Mouse (Mus musculus) R1 (cell line): Measurements from ENCODE around the gene Gtf3c1.
A peak's percentile ranks its signal among the peaks of the same experiment; 100 is the strongest.

Experiments
- DNase-seq: peaks from one replicate; pipeline ENCODE4 v3.0.0-alpha.2; 2018; ENCODE audit warnings: low read depth, low spot score

The Gtf3c1 gene

DNA sequence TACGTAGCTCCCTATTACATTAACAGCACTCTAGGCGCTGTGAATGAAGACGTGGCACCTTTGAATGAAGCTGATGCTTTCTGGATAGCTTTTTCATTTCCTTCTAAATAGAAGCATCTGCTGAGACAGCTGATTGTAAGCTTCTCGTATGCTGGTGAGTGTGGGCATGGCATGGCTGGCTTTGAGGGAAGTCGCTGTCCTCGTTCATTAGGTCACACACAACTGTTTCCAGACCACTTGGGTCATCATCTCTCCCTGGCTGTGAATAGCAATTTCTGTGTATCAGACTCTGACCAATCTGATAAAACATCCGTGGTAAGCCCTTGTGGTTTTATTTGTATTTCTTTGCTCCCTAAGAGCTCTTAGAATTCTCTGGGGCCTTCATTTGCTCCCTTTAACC lies 89.6 kb downstream of the Gtf3c1 start:
- DNase-seq = no peak

DNA sequence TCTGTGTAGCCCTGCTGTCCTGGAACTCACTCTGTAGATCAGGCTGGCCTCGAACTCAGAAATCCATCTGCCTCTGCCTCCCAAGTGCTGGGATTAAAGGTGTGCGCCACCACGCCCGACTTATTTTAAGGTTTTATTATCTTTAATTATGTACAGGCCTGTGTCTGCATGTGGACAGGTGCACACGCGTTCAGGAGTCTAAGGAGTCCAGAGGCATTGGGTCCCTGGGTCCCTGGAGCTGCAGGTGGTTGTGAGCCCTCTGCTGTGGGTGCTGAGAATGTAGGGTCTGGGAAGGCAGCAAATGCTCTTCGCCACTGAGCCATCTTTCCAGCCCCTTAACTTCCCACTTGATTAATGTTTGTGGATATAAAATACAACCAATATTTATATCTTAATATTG lies 92.1 kb downstream of the Gtf3c1 start:
- DNase-seq = no peak

DNA sequence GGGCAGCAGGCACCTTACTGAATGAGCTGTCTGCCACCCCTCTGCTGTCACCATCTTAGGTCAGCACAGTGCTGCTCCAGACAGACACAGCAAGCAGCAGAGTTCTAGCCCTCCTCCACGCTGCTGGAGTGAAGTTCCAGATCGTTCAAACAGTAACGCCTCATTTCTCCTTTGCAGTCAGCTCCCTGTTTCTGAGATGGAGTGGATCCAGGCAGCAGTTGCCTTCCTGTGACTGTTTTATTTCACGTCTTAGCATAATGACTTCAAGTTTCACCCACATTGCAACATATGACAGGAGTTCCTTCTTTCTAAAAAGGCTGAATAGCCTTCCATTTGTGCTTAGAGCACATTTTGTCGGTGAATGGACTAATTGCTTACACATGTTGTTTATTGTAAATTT lies 94.0 kb downstream of the Gtf3c1 start:
- no peak for DNase-seq

DNA sequence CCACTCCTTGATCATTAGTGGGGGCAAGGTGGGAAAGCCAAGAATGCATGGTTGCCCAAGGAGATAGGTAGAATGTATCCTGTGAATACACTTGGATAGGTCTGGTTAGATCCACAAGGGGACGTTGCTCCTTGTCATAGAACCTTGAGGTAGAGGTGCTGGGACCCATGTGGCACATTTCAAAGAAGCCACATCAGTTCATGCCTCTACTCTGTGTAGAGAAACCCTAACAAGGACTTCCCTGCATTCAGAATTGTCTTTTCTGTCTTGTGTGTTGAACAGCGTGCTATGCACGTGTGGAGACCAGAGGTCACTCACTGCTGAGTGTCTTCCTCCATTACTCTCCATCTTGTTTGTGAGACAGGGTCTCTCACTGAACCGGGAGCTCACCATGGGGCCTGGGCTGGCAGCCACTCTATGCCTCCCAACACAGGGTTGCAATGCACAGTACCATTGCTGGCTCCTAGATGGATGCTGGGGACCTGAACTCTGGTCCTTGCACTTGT lies 99.3 kb downstream of the Gtf3c1 start:
- DNase-seq = no peak

DNA sequence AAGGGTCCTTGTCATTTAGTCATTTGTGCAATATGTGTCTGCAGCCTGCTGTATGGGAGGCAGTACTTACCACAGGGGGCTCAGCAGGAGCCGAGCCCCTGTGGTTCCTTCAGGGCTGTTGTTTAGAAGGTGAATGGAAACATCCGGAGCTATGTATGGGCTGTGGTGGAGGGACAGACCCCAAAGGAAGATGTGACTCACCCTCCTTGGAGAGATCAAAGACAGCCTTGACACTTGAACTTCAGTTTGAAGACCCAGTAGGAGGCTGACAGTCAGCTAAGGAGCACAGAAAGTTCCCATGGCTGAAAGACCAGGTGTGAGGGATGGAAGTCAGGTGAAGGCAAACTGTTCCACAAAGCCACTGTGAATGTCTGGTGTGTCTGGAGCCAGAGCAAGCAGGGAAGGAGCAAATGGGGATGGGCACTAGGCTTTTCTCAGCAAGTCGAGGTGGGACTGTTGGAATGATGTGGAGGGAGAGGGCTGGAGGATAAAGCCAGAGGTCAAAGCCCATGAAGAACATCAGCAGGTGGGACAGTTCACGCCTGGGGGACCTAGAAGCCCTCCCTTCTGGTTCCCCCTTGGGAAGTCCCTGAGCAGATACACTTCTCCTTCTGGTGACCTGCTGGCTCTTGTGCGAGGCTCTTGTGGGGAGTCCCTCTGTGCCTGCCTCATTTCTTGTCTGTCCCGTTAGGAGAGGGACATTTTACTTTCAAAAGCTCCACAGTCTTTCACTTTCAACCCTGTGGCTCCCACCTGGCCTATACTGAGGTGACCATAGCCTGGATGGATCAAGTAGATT lies 100.0 kb downstream of the Gtf3c1 start:
- DNase-seq = peak; percentile 18

DNA sequence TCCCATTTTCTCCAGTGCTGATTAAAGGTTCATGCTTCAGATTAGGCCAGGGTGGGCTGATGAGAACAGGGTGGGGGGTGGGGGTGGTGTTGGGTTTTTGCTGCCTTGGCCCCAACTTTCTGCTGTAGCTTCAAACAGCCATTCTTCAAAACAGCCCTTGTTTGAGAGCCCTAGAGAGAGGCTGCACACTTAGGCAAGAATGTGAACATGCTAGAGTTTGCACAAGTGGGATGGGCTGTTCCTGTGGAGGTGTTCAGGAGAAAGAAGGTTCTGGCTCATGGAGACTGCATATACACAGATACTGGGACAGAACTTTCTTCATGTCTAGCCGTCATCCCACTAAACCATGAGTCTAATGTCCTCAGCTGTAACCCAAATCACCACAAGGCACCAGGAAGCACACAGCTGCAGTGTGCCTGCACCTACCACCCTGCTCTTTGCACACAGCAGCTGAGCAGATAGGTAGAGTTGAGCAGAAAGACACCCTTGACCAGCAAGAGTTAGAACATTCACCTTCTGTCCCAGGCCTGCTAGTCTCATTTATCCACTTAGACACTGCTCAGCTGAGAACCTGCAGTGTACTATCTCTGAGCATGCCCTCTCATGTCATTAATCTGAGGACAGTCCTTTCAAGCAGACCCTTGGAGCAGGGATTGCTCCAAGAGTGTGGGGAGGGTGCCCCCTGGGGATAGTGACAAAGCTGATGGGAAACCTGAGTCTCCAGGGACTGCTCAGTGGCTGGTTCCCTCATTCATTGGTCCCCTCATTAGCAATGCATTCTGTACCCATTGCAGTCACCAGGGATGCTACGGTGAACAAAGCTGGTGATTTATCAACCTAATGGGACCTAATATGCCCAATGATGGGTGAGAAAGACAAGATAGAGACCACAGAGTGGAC lies 101.1 kb downstream of the Gtf3c1 start:
- DNase-seq = no peak

DNA sequence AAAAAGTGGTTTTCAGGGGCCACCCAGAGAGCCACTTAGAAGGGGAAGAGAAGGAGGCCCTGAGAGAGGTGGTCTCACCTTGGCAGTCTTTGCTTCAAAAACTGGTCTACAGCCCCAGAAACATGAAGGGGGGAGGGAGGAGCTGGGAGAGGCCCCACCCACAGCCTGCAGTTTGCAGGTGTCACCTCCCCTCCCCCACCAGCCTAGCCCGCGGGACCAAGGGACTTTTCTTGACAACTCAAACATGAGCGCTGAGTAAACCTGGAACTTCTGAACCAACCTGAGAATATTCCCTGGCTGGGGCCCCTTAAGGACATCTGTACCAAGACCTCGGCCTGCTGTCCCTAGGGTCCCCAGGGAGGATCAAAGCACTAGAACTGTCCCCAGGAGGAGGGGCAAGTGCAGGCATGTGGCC lies 101.8 kb downstream of the Gtf3c1 start:
- no peak for DNase-seq

DNA sequence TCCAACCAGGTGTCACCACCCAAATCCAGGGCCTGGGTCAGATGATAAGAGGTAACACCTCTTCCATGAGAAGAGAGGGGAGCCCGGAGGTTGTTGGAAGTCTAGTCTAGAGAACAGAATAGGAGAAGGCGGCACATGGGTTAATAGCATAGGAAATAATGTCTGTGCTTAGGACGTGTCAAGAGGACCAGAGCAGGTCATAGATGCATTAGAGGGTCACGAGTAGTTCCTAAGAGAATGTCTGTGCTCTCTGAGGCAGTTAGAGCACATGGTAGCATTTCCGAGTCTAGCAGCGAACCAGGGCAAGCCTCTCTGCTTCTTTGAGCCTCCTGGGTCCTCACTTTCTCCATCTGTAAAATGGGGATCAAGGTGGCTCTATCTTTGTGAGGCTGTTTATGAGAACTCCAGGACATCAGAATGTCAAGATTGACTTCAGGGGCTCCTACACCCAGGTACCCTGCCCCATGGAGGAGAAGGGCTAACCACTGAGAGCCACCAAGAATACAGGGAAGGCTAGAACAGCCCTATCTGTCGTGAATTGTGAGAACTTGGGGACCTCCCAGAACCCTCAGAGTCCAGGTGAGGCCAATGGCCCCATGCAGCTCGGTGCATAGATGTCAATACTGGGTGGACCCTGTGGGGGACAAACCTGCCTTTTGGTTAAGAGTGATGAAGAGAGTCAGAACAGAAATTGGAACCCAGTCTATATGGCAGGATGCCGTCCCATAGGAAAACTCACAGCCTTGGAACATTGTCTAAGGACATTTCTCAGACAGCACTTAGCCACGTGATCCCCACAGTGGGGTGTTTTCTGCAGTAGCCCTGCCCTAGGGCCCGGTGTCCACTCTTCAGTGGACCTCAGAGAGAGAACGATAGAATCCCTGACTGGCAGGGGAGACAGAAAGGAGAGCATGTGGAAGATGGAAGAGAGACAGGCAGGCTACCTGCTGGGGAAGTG lies 102.9 kb downstream of the Gtf3c1 start:
- no peak for DNase-seq

DNA sequence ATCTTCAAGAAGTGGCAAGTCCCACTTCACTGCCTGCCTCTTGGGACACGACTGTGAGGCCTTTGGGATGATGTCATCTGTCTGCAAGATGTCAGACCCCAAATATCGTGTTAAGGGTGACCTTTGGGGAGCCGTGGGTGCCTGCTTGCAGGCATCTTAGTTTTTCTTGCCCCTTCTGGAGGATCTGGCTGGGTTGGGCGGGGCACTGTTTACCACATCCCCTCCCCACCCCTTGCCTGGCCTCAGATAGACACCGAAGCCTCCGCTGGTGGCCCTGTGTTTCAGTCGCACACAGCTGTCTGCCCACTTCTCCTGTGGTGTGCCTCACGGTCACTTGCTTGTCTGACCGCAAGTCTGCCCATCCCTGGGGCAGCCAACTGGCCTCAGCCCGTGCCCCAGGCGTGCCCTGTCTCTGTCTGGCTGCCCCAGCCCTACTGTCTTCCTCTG lies 104.4 kb downstream of the Gtf3c1 start, which contains the start of gene Il21r:
Gene Il21r, plus strand, starts transcription at position 245 of the 447 bp plus-strand sequence.
- no peak for DNase-seq

DNA sequence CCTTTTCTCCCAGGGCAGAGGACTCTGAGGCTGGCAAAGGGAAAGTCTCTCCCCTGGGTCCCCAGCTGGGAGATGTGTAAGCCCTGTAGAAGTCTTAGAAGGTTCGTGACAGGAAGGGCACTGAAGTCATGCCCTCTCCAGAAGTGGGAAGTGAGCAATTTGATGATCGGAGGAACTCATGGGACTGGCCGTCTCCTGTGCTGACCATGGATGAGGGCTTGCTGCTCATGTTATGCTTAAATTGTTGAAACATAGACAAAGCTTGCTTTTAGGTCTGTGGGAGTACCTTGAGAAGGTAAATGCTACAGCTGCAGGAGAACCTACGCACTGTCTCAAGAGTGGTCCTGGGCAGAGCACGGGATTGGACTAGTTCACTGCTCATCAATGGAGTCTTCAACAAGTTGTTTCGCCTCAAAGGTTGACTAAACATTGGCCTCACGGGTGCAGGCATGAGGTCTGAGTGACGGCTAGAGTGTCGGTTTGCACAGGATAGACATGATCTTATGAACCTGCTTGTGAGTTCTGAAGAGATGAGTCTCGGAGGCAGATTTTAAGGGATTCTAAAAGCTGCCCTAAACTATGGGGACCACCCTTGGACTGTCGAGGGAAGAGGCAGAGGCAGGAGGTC lies 105.6 kb downstream of the Gtf3c1 start:
- no peak for DNase-seq

DNA sequence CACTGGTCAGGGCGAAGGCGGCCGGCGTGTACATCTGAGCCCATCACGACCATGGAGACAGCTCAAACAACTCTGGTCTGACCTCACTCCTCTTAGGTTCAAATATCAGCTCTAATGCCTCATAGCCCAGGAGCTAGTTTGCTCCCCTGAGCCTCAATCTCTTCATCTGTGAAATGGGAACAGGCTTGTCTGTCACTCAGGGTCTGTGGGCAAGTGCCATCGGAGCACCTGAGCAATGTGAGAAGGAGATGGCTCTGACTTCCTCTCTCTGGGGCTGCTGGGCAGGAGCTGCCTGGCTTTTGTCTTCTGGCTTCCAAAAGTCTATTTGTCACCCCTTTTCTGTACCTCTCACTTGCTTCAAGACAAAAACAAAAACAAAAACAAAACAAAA lies 106.3 kb downstream of the Gtf3c1 start:
- DNase-seq = no peak

DNA sequence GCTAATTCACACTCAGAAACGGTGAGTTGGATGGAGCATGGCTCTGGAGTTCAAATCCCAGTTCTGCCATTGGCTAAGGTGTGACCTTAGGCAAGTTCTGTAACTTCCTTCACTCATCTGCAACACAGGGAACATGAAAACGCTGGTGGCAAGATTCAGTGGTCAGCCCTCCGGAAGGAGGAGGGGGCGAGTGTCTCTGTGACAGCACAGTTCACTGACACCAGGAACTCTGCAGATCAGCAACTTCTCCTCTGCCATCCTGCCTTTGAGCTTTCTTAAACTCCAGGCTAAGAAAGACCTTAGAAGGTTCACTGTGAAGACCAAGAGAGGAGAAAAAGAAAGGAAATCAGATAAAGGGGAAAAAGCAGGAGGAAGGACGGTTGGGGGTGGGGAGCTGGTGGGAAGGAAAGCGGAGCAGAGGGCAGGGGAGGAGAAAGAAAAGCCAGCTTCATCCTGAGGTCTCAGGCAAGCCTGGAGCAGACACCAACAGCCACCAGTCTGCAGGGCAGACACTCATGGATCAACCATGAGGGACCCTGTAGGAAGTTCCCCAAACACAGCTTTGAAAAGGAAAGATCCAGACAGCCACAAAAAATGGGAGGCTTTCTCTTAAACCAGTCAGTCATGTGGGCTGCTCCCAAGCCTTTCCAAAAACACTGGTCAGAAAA lies 106.8 kb downstream of the Gtf3c1 start:
- DNase-seq = no peak

DNA sequence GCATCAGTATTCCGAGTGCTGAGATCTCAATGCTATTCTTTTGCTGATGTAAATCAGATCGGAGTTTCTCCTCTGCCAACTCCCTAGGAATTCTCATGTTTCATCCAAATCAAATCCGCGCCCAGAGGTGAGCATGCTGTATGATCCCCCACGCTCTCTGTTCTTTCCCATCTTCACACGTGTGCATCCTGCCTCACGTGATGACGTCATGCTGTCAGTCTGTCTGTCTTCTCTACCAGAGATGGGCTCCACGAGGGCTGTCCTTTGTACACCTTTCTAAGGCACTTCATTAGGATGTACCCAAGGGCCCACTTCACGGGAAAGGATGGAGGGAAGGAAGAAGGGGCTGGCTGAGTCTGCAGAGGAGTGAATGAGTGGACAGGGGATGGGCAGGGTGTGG lies 107.4 kb downstream of the Gtf3c1 start:
- DNase-seq = no peak

DNA sequence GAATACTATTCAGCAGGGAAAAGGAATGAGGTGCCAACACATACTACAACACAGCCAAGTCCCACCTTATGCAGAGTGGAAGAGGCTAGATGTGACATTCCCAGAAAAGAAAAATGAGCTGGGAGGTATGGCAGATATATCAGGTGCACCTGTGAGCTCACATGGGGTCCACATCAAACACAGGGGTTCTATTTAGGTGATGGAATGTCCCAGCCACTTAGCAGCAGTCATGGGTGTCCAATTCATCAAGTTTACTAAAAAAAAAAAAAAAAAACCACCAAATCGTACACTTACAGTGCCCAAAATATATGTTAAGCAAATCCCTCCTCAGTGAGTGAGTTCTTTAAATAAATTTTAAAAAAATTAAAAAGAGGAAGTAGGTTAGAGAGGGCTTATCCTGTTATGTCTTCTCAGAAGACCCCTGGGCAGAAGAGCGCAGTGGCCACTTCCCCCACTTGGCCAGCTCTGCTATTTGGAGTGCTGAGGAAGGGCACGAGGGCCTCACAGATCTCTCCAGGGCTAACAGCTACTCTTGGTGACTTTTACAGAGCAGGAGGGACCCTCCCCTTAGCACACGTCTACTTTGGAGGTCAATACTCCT lies 108.1 kb downstream of the Gtf3c1 start:
- DNase-seq = no peak

DNA sequence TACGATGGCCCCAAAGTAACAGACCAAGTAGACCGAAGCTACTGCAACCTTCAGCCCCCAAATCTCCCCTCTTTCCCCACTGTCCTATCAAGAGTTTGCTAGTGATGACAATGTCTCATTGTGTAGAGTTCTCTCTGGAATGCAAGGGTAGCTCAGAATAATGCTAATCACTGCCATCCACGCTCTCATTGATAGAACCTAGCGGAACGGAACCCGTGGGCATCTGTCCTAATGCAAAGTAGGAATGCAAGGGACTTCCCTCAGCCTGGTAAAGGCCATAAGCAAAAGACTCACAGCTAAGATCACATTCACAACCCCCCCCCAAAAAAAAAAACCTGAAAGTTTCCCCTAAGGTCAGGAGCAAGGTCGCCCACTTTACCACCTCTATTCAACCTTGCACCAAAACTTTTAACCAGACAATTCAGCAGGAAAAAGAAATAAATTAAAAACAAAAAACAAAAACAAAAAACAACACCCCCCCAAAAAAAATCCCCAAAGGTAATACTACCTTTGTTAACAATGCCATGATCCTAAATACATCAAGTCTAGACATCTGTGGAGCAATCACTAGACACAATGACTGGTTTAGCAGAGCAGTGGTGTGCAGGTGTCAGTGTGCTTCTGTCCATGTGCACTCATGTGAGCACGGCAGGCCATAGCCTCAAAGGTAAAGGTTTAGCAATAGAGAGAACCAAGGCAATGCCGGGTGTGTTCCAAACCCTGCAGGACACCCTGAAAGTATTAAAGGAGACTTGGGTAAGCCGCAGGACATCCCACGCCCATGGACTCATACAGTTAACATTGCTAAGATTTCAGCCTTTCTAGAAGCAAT lies 109.8 kb downstream of the Gtf3c1 start:
- DNase-seq = no peak

DNA sequence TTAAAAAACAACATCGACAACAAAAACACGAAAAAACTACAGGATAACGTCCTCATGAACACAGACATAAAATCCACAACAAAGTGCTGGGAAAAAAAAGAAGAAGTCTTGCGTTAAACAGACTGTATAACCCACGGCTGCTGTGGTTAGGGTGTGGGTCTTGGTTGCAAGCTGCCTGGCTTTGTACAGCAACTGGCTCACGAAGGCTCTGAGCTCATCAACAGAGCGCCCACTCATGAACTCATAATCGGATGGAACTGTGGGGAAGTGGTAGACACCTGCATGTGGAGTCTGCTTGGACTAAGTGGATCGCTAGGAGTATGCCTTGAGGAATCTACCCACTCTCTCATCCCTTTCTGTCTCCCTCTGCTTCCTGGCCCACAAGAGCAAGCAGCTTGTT lies 110.5 kb downstream of the Gtf3c1 start:
- DNase-seq = no peak

DNA sequence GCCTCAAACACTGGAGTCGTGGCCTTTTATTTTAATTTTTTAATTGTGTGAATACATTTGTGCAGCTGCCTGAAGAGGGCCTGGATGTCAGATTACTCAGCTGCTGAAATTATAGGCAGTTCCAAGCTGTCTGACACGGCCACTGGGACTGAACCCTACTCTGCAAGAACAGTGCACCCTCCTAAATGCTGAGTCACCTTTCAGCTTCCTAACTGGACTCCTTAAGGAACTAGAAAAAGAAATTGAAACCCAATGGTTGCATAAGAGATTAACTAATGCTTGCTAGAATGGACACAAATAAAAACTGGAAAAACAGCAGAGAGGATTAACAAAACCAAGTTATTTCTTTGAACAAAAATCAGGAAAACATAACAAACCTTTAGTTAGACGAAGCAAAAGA lies 111.2 kb downstream of the Gtf3c1 start:
- no peak for DNase-seq

DNA sequence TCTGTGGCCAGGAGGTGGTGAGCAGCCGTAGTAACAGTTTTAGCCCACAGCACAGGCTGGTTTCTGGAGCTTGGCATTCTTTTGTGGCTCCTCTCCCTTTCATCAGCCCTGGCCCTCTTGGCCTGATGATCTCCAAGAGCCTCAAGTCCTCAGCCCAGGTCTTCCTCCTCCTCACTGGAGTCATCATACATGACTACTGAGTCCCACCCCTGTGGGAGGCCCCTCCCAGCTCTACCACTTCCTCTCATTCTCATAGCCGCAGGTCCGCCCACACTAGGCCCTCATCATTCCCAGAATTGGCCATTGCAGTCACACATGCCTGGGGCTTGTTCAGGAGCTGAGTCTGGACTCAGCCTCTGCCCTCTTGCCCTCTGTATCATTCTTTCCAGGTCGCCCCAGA lies 113.7 kb downstream of the Gtf3c1 start:
- DNase-seq = no peak
